Mouse (Mus musculus) mouse embryonic stem cell (cell line): Measurements from ENCODE around the gene Rxrb.

Experiments
- in situ Hi-C, 2 experiments: fragments of 300-500 bp; cut with MboI; formaldehyde crosslinking; loops; 1 replicate in 1 of 2; 3 replicates in 1 of 2; pipeline ENCODE4 v1.14.3; 2019 to 2020; ENCODE audit warnings: low sequenced_read_pairs in 2 of 2, low pct_unique_long_range_greater_than_20kb in 1 of 2, mixed read lengths in 1 of 2; ENCODE audit not compliant: unreplicated experiment in 1 of 2

Rxrb gene

DNA sequence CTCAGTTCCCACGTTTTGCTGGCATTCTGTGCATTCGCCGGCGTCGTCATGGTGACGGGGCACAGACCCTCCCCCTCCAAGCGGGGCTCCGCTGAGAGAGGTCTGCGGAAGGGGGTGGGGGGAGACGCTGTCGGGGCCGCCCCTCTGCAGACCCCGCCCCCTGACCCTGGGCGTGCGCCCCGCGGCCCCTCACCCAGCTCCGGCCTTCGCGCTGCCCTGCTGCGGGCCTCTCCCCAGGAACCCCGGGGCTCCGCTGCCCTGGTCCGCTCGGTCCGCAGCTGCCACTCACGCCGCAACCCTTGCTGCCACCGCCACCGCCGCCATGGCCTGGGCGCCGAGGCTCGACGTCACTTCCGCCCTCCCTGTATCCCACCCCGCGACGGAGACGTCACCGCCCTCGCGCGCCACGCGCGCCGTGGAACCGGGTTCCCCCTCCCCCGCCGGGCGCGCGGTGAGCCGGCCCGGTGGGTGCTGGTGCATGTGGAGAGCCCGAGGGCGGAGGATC lies 7.2 kb upstream of the Rxrb start, which contains the start of gene Ring1:
Ring1 (minus strand) TSS at position 364 of the 505 bp plus-strand sequence.
- in situ Hi-C loops = no loop called here

DNA sequence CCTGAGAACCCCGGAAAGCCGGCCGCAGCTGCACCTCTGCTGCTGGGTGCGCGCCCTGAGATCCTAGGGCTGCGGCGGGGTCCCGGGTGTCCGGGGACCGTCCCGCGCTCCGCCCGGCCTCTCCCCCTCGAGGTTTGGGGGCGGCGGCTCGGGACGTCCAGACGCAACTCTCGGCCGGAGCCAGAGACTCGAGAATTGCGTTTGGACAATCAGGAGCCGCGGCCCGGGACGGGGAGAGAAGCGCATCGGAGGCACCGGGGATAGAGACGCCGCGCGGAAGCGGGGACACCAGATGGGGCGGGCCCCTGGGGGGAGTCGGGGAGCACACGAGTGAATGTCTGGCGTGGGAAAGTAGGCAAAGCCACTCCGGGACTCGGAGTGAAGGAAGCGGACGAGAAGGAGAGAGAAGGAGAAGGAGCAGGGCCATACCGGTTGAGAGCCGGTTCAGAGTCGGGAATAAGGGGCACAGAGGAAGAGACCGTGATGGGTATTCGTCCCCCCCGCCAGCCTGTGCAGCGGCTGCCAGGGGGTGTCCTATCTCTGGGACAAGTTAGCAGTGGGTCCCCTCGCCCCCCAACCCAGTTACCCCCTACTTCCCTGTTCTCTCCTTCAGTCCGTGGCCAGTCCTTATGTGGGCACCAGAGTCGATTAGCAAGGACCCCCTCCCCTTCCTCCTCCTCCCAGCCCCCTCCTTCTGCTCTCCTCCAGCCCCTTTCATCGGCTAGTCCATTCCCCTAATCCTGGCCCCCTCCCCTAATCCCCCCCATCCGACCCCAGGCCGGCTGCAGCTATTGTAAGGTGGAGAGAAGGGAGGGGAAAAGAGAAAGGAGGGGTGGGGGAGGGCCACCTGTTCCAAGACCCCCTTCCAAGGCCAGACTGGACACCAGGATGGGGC lies 6.5 kb upstream of the Rxrb start:
- in situ Hi-C loops = no loop called here

DNA sequence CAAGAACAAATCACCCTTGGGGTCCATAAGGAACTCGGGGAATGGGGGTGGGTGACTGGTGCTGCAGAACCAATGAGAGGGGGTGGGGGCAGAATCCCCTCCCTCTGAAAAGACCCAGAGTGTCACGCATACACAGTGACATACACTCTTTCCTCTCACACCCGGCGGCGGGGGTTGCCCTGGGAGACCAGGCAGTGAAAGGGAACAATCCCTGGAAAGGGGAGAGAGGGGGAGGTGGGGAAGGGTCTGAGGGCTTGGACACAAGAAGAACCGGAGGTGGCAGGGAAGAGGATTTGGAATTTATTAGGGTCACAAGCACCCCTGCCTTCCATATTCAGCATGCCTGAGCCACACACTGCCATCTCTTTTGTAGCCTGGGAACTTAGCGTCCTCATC lies 5.9 kb upstream of the Rxrb start:
- in situ Hi-C loops = no loop called here

DNA sequence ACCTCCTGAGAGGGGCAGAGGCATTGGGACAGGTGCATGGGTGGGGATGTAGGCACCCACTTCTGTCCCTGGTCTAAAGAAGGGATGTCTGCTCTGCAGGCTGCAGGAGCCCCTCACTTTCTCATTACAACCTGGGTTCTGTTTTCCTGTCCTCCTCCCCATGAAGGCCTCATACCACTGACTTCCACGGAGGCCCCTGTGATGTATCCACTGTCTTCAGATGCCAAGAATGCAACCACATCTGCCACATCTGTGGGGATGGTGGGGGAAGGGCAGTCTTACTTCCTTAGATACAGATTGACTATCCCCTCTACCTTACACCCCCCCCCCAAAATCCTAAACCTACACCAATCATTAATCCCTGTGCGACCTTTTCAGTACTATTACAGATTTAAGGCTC lies 5.4 kb upstream of the Rxrb start:
- in situ Hi-C loops = no loop called here

DNA sequence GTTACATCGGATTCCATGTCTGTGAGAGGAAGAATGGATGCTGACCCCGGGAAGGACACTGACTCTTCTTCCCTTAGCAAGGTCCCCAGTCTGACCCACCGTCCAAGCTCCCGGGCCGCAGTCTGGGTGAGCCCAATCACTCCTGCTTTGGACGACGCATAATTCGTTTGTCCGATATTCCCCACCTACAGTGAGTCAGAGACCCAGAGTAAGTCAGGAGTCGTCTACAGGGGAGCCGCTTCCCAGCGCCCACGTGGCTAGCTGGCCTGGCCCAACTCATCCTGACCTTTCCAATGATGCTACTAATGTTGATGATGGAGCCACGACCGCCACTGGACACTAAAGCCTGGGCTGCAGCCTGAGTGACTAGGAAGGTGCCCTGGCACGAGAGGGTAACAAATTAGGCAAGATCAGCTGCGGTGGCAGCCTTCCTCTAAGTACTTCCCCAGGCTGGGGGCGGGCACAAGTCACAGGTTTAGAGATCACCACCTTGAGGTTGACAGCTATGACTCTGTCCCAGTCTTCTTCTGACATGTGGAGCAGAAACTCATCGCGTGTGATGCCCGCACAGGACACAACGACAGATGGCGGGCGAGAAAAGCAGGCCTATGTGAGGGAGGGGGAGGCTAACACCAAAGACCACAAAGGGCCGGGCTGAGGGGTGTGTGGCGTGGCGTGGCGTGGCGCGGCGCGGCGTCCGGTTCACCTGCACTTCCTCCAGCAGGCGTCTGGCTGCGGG lies 4.5 kb upstream of the Rxrb start:
- in situ Hi-C loops = no loop called here

DNA sequence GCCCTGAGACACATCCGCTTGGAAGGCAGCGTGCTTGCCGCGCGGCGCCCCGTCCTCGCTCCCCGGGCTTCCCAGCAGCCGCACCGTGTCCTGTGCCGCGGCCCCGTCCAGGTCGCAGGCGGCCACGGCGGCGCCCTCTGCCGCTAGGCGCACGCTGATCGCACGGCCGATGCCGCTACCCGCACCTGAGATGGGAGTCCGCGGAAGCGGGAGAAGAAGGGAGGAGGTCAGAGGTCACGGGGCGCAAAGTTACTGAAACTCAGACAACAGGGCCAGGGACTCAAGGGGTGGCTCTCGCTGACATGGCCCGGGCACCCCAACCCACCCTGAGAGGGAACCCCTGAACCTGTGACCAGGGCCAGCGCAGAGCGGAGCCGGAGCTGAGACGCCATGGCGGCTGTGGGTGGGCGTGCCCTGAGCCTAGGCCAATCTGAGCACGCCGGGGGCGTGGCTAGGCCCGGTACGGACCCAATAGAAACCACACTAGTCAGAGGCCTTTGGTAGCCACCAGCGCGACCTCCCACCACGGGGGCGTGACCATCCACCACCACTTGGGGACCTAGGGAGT lies 3.9 kb upstream of the Rxrb start, which contains the start of gene H2-Ke6:
H2-Ke6 (minus strand) TSS at position 405 of the 568 bp plus-strand sequence.
- in situ Hi-C loops = no loop called here

DNA sequence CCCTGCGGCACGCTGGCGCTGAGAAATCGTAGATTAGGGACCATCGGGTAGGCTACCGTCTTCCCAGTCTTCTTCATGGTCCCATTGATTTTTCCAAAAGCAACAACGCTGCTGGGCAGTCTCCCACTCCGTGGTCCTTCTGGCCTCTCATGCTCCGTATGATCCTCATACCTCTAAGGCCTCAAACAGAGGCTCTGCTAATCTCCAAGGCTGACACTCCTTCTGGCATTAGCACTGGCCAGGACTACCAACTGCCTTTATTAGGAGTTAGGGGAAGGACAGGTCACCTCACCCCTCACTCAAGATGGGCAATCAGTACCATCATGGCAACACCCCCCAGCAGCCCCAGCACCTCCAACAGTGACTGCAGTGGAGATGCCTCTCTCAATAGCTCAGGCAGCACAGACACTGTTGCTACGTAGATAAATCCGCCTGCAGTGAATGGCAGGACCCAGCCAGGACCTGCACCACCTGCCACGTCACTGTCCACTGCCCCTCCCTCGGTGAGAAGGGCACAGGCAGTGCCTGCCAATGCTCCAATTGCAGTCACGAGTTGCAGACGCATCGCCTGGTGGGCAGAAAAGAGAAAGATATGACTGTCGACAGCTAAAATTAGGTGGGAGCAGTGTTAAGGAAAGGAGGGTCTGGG lies 3.0 kb upstream of the Rxrb start:
- in situ Hi-C loops = no loop called here

DNA sequence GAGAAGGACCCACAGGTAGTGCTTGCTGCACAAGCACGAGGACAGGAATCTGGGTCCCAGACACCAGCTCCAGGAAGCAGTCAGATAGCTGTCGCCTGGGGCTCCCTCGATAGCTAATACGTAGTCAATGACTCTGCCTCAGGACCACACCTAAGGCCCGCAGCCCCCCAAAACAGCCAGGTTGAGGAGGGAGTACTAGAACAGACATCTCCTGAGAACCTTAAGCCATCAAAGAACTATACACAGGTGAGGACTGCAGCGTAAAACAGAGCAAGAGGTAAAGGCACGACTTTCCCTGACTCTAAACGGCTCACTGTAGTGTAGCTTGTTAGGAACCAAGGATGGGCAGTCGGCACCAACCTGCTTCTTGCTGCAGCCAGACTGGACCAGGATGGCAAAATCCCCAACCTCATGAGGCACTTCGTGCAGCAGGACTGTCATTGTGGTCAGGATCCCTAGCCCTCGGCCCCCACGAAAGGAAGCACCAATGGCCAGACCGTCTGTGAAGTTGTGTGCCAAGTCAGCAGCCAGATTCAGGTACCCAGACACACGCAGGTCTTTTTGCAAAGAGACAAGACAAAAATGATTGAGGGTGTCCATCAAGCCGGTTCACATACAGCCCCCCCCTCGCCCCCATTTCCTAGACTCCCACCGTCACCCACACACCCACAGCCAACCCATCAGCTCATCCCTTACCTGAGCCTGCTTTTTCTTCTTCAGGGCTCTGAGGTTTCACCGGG lies 2.3 kb upstream of the Rxrb start:
- in situ Hi-C loops = no loop called here

DNA sequence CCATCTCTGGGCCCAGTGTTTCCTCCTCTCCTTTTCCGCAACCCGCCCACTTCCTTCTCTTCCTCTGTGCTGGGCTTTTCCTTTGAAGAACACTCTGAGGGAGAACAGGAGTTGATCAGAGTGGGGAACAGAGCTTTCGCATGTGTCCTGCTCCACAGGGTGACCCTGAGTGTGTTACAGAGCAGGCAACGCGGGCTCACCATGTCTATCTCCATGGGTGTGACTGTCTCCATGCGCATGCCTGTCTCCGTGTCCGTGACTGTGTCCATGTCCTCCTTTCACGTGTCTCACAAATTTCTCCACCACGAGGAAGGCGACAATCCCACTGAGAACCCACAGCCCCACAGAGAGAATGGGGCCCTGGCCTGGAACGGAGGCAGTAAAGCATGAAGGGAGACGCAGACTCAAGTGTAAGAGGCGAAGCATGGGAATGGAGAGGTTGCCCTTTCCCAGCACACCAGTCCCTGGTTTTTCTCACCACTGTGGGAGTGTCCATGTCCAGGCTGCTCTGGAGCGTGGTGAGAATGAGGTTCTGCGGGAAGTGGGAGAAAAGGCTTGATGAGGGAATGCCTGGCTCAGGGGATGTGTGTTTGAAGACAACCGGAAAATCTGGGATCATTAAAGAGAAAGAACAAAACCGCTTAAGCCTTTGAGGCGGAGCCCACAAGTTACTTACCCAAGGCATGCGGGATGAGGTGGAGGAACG lies 1.6 kb upstream of the Rxrb start:
- in situ Hi-C loops = no loop called here

DNA sequence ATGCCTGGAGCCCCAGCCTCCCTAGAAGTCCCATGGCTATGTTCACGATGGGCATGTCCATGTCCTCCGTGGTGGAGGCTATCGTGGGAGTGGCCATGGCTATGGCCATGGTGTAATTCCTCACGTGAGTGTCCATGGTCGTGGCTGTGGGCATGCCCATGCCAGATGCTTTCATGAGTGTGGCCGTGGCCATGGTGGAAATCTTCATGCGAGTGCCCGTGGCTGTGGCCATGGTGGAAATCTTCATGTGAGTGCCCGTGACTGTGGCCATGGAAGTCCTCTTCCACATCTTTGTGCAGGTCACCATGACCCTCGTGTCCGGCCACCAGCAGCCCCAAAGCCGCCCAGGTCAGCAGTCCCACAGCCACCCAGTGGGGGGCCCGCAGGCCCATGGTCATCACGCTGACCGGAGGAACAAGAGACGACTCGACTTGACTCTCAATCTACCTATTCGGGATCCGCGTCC lies 718 bp upstream of the Rxrb start:
- in situ Hi-C loops = no loop called here

DNA sequence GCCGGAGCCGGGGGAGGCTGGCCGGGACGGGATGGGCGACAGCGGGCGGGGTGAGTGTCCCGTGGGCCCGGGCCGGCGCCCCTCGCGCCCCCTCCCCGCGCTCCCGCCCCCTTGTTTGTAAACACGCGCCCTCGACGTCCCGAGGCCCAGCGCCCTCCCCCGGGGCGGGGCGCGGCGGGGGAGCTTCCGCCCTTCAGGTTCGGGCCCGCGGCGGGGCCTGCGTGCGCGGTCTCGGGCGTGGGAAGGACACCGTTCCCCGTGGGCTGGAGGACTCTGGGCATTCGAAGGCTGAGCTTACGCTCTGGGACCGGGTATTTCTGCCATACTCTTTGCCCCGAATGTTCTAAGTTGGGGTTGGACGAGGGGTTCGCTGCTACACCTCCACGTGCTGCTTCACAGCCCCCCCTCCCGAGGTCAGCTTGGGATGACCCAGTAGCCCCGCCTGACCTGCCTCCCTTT lies 591 bp downstream of the Rxrb start:
- in situ Hi-C loops = no loop called here

DNA sequence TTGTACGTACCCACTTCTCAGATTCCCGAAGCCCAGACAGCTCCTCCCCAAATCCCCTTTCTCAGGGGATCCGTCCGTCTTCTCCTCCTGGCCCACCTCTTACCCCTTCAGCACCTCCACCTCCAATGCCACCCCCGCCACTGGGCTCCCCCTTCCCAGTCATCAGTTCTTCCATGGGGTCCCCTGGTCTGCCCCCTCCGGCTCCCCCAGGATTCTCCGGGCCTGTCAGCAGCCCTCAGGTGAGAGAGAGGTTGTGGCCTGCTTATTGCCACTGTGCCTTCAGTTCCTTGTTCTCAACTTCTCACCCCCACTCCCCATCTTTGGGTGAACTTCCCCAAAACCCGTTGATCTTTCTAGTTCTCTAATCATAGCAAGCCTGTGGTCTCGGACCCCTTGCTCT lies 1.2 kb downstream of the Rxrb start:
- in situ Hi-C loops = no loop called here

DNA sequence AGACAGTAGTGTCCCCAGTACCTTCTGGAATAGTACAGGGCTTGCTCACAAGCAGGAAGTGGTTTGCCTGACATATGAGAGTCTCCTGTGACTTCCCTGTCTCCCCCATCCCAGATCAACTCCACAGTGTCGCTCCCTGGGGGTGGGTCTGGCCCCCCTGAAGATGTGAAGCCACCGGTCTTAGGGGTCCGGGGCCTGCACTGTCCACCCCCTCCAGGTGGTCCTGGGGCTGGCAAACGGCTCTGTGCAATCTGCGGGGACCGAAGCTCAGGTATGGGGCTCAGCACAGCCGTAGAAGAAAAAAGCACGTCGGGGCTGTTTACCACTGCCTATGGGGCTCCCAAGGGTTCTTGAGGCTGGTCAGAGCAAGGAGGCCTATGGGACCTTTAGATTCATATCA lies 1.8 kb downstream of the Rxrb start:
- in situ Hi-C loops = no loop called here

DNA sequence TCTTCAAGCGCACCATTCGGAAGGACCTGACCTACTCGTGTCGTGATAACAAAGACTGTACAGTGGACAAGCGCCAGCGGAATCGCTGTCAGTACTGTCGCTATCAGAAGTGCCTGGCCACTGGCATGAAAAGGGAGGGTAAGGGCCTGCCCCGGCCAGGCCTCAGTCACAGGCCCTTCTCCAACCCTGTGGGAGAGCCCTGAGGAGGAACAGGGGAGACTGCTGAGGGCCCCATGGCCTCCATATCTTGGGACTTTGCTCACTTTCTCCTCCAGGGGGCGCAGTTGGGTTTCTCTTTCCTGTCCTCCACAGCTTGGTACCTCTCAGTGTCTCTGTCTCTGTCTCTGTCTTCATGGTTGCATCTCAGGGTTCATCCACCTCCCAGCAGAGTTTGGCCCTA lies 2.5 kb downstream of the Rxrb start:
- in situ Hi-C loops = no loop called here

DNA sequence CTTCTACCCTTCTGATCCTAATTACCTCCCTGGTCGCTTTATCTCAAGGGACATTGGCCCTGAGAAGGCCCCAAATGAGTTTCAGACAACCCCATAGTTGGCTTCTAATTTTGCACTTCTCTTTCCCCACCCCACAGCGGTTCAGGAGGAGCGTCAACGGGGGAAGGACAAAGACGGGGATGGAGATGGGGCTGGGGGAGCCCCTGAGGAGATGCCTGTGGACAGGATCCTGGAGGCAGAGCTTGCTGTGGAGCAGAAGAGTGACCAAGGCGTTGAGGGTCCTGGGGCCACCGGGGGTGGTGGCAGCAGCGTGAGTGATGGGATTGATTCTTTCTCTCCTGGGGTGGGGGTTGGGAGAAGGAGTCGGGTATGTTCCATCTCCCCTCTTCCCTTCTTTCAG lies 3.9 kb downstream of the Rxrb start:
- in situ Hi-C loops = no loop called here

DNA sequence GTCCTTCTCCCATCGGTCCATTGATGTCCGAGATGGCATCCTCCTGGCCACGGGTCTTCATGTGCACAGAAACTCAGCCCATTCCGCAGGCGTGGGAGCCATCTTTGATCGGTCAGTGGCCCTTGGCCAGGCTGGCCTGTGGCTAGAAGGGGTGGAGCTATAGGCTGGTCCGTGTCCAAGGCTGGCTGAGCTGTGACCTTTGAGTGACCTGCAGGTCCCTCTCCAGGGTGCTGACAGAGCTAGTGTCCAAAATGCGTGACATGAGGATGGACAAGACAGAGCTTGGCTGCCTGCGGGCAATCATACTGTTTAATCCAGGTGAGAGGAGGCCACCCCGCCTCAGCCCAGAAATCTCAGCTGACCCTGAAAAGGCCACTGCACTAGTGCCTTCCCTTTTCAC lies 5.0 kb downstream of the Rxrb start:
- in situ Hi-C loops = no loop called here

DNA sequence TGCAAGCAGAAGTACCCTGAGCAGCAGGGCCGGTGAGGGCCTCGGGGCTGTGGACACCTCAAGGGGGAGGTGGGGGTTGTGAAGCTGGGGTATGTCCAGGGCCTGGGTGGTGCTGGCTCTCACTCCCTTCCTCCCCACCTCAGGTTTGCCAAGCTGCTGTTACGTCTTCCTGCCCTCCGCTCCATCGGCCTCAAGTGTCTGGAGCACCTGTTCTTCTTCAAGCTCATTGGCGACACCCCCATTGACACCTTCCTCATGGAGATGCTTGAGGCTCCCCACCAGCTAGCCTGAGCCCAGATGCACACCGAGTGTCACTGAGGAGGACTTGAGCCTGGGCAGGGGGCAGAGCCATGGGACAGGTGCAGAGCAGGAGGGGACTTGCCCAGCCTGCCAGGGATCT lies 5.6 kb downstream of the Rxrb start:
- in situ Hi-C loops = no loop called here
